Mouse (Mus musculus) hindbrain, embryonic 13.5 days (tissue): ENCODE measurements around the gene Umps. TPM values are rescaled to one million over a fixed set of nuclear protein-coding genes. Genes with fewer than 3 reads are reported as not detected.

ENCODE experiments used
- ATAC-seq: fragments of 200-750 bp; cut with Nextera tagmentation; 2 replicates; pipeline ENCODE4 v1.8.0; 2017; ENCODE audit warnings: moderate TSS enrichment; ENCODE audit not compliant: low FRiP score
- H3K27ac ChIP-seq: fragments of 300-500 bp; sonication (generic); 2 replicates; pipeline ENCODE4 v1.5.1; 2015; ENCODE audit warnings: inconsistent platforms, mild to moderate bottlenecking, moderate library complexity
- H3K27me3 ChIP-seq: fragments of 300-500 bp; sonication (generic); 2 replicates; pipeline ENCODE4 v1.6.1; 2015; ENCODE audit warnings: mild to moderate bottlenecking, inconsistent platforms
- H3K36me3 ChIP-seq: fragments of 300-500 bp; sonication (generic); 2 replicates; pipeline ENCODE4 v1.6.1; 2015; ENCODE audit warnings: mild to moderate bottlenecking, inconsistent platforms
- H3K4me1 ChIP-seq: fragments of 300-500 bp; sonication (generic); replicated peaks from 2 replicates; pipeline ENCODE4 v1.6.1; 2015; ENCODE audit warnings: inconsistent platforms
- H3K4me2 ChIP-seq: fragments of 300-500 bp; sonication (generic); 2 replicates; pipeline ENCODE4 v1.6.1; 2015; ENCODE audit warnings: inconsistent platforms, mild to moderate bottlenecking, moderate library complexity
- H3K4me3 ChIP-seq: fragments of 300-500 bp; sonication (generic); 2 replicates; pipeline ENCODE4 v1.5.1; 2015; ENCODE audit warnings: mild to moderate bottlenecking, inconsistent platforms
- H3K9ac ChIP-seq: fragments of 300-500 bp; sonication (generic); 2 replicates; pipeline ENCODE4 v1.6.1; 2015; ENCODE audit warnings: mild to moderate bottlenecking, inconsistent platforms
- H3K9me3 ChIP-seq: fragments of 300-500 bp; sonication (generic); 2 replicates; pipeline ENCODE4 v1.6.1; 2016; ENCODE audit warnings: inconsistent platforms
- WGBS: fragments of 180-500 bp; shearing (Covaris S2); methylation state at CpG from one replicate; pipeline ENCODE4 v1.1.7; 2015; 5-methylcytosine and 5-hydroxymethylcytosine counted together
- polyA plus RNA-seq: library from polyadenylated mRNA; unstranded; fragments of >200 nt; fragmentation: Nextera tagmentation; extraction: Ambion mirVana; gene quantifications from 2 replicates; pipeline ENCODE4 v1.2.1, GENCODE M21; 2015

Umps gene
- polyA plus RNA-seq, 1 experiment from 2014 or later, result 22.0 TPM

DNA sequence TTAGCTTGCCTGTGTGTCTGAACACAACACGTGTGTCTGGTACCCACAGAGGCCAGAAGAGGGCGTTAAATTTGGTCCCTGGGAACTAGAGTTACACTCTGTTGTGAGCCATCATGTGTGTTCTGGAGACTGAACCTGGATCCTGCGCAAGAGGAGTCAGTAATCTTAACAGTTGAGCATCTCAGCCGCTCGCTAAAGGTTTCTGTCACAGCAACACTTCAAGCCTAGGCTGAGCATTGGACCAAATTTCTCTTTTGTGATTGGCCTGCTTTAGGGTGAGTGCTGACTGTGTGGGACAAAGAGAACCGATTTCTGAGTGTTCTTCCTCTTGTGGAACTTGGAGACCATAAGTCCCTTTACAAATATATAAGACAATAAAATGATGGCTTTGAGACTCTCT lies 16.5 kb downstream of the Umps start:
- H3K27ac ChIP-seq, result no peak overlapping the region
- H3K4me3 ChIP-seq, result no peak overlapping the region
- WGBS, result 85% methylated on average over 6 of the region's 6 CpGs
- H3K9ac ChIP-seq, result no peak overlapping the region
- no peak for ATAC-seq
- H3K4me1 ChIP-seq, result 0 out of 2 replicates have a peak, but pooled peaks cover 3% of the 10 kb centered on the region
- peaks cover 30% of the 10 kb centered on the region for H3K36me3 ChIP-seq
- no peaks in the 10 kb centered on the region for H3K27me3 ChIP-seq
- H3K9me3 ChIP-seq, result no peaks in the 10 kb centered on the region
- no peak overlapping the region for H3K4me2 ChIP-seq

GRCm38 (mm10) chr16:33947664-33948571 lies 18.9 kb downstream of the Umps start:
- Histone ChIP-seq H3K4me3 (no peak overlapping the region), H3K36me3 (peaks cover 5% of the 10 kb centered on the region; the same call in 1 of the 2 replicates), H3K9ac (no peak overlapping the region), H3K4me2 (no peak overlapping the region), H3K4me1 (peaks cover 19% of the 10 kb centered on the region), H3K9me3 (no peaks in the 10 kb centered on the region), H3K27me3 (no peaks in the 10 kb centered on the region), H3K27ac (no peak overlapping the region)
- WGBS, result 86% methylated on average over 17 of the region's 17 CpGs
- no peak for ATAC-seq

- 76% methylated on average over 7 of the region's 7 CpGs for WGBS
- no peaks in the 10 kb centered on the region for H3K36me3 ChIP-seq
- H3K9me3 ChIP-seq, result no peaks in the 10 kb centered on the region
- peaks cover 38% of the 10 kb centered on the region for H3K4me1 ChIP-seq
- H3K9ac ChIP-seq, result no peak overlapping the region
- H3K4me3 ChIP-seq, result no peak overlapping the region
- ATAC-seq, result no peak
- no peak overlapping the region for H3K4me2 ChIP-seq
- H3K27me3 ChIP-seq, result no peaks in the 10 kb centered on the region
- no peak overlapping the region for H3K27ac ChIP-seq
These were observed 20.8 kb downstream of the Umps start for GRCm38 (mm10) chr16:33946021-33946420.

GRCm38 (mm10) chr16:33944772-33945171 lies 22.1 kb downstream of the Umps start:
- no peak for ATAC-seq
- Histone ChIP-seq H3K4me1 (peaks cover 50% of the 10 kb centered on the region), H3K36me3 (no peaks in the 10 kb centered on the region), H3K27me3 (no peaks in the 10 kb centered on the region), H3K27ac (no peak overlapping the region), H3K9ac (no peak overlapping the region), H3K9me3 (no peaks in the 10 kb centered on the region), H3K4me2 (no peak overlapping the region), H3K4me3 (no peak overlapping the region)
- WGBS, result 42% methylated on average over 6 of the region's 6 CpGs

GRCm38 (mm10) chr16:33944126-33944525 lies 22.7 kb downstream of the Umps start:
- no peak overlapping the region for H3K4me2 ChIP-seq
- 71% methylated on average over 4 of the region's 4 CpGs for WGBS
- no peak overlapping the region for H3K4me3 ChIP-seq
- H3K27me3 ChIP-seq, result no peaks in the 10 kb centered on the region
- peaks cover 53% of the 10 kb centered on the region for H3K4me1 ChIP-seq
- ATAC-seq, result no peak
- no peak overlapping the region for H3K9ac ChIP-seq
- no peaks in the 10 kb centered on the region for H3K36me3 ChIP-seq
- no peak overlapping the region for H3K27ac ChIP-seq
- H3K9me3 ChIP-seq, result no peaks in the 10 kb centered on the region

DNA sequence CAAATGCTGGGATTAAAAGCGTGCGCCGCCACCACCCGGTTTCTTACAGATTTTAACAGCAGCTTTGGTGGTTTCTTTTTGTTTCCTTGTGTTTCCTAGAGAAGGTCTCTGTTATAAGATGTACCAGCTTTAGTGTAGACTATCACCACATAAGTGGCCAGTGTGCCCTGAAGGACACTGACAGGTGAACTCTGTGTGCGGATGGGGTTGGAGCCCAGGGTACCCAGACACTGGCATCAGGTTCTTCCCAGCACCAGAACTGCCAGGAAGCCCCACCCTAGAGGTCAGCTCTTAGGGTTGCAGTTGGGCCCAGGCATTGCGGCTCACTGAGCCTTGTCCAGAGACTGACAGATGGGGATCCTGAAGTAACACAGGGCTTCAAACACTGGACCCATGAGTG lies 23.4 kb downstream of the Umps start:
- H3K4me3 ChIP-seq, result no peak overlapping the region
- no peaks in the 10 kb centered on the region for H3K9me3 ChIP-seq
- H3K4me2 ChIP-seq, result no peak overlapping the region
- no peak overlapping the region for H3K27ac ChIP-seq
- no peaks in the 10 kb centered on the region for H3K36me3 ChIP-seq
- H3K9ac ChIP-seq, result no peak overlapping the region
- no peaks in the 10 kb centered on the region for H3K27me3 ChIP-seq
- no peak for ATAC-seq
- peaks cover 51% of the 10 kb centered on the region for H3K4me1 ChIP-seq
- 97% methylated on average over 6 of the region's 6 CpGs for WGBS

DNA sequence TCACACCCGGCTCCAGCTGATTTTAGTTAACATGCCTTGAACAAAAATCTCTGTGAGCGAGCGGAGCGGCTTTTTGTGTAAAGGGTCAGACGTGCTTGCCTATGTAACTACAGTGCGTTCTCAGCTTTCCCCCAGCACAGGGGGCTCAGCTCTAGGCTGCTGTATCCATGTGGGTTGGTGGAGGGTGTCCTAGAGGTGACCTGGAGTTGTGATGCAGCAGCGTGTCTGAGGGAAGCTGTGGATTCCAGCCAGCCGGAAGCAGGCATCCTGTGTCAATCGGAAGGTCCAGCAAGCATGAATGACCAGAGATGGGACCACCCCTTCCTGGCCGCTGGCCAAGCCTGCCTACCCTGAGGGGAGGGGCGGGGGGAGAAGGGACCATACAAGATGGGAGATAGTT lies 24.5 kb downstream of the Umps start:
- WGBS, result 64% methylated on average over 11 of the region's 11 CpGs
- Histone ChIP-seq H3K4me1 (peaks cover 51% of the 10 kb centered on the region), H3K36me3 (no peaks in the 10 kb centered on the region), H3K9me3 (no peaks in the 10 kb centered on the region), H3K27me3 (no peaks in the 10 kb centered on the region), H3K27ac (no peak overlapping the region), H3K4me2 (no peak overlapping the region), H3K9ac (no peak overlapping the region), H3K4me3 (no peak overlapping the region)
- no peak for ATAC-seq

GRCm38 (mm10) chr16:33941271-33941781 lies 25.5 kb downstream of the Umps start:
- H3K4me1 ChIP-seq, result peaks cover 51% of the 10 kb centered on the region
- no peaks in the 10 kb centered on the region for H3K9me3 ChIP-seq
- peak; percentile 11; the same call in 1 of the 2 replicates for ATAC-seq
- H3K4me2 ChIP-seq, result 0 out of 2 replicates have a peak overlapping the region, but pooled peaks have one; percentile 13
- no peak overlapping the region for H3K9ac ChIP-seq
- no peaks in the 10 kb centered on the region for H3K27me3 ChIP-seq
- H3K27ac ChIP-seq, result 0 out of 2 replicates have a peak overlapping the region, but pooled peaks have one; percentile 60
- no peak overlapping the region for H3K4me3 ChIP-seq
- 45% methylated on average over 11 of the region's 11 CpGs for WGBS
- H3K36me3 ChIP-seq, result no peaks in the 10 kb centered on the region

GRCm38 (mm10) chr16:33940095-33940494 lies 26.7 kb downstream of the Umps start:
- H3K36me3 ChIP-seq, result no peaks in the 10 kb centered on the region
- H3K9me3 ChIP-seq, result no peaks in the 10 kb centered on the region
- H3K4me2 ChIP-seq, result no peak overlapping the region
- H3K4me1 ChIP-seq, result peaks cover 51% of the 10 kb centered on the region
- H3K27ac ChIP-seq, result no peak overlapping the region
- no peak overlapping the region for H3K4me3 ChIP-seq
- 0 out of 2 replicates have a peak, but pooled peaks cover 3% of the 10 kb centered on the region for H3K27me3 ChIP-seq
- WGBS, result 85% methylated on average over 5 of the region's 5 CpGs
- no peak overlapping the region for H3K9ac ChIP-seq
- ATAC-seq, result no peak

- Histone ChIP-seq H3K27ac (no peak overlapping the region), H3K9me3 (no peaks in the 10 kb centered on the region), H3K36me3 (no peaks in the 10 kb centered on the region), H3K27me3 (0 out of 2 replicates have a peak, but pooled peaks cover 3% of the 10 kb centered on the region), H3K4me3 (no peak overlapping the region), H3K9ac (no peak overlapping the region), H3K4me2 (no peak overlapping the region), H3K4me1 (peaks cover 50% of the 10 kb centered on the region)
- no peak for ATAC-seq
- WGBS, result 78% methylated on average over 9 of the region's 9 CpGs
These were observed 27.2 kb downstream of the Umps start for GRCm38 (mm10) chr16:33939636-33940035.

GRCm38 (mm10) chr16:33939133-33939531 lies 27.7 kb downstream of the Umps start:
- Histone ChIP-seq H3K4me1 (peaks cover 52% of the 10 kb centered on the region), H3K9me3 (no peaks in the 10 kb centered on the region), H3K9ac (no peak overlapping the region), H3K36me3 (no peaks in the 10 kb centered on the region), H3K27ac (no peak overlapping the region), H3K4me2 (no peak overlapping the region), H3K27me3 (0 out of 2 replicates have a peak, but pooled peaks cover 3% of the 10 kb centered on the region), H3K4me3 (no peak overlapping the region)
- no peak for ATAC-seq
- WGBS, result 89% methylated on average over 2 of the region's 2 CpGs

GRCm38 (mm10) chr16:33938311-33939132 lies 28.3 kb downstream of the Umps start:
- H3K9me3 ChIP-seq, result no peaks in the 10 kb centered on the region
- ATAC-seq, result no peak
- H3K27me3 ChIP-seq, result peaks cover 3% of the 10 kb centered on the region; the same call in 1 of the 2 replicates
- no peak overlapping the region for H3K4me2 ChIP-seq
- no peaks in the 10 kb centered on the region for H3K36me3 ChIP-seq
- H3K4me3 ChIP-seq, result no peak overlapping the region
- peaks cover 50% of the 10 kb centered on the region for H3K4me1 ChIP-seq
- 82% methylated on average over 12 of the region's 12 CpGs for WGBS
- H3K27ac ChIP-seq, result no peak overlapping the region
- H3K9ac ChIP-seq, result no peak overlapping the region
